Comparison of ENCODE assay signal across 9 mouse cellular contexts in genomic region chr5:114199116-114199777, GRCm38 (mm10). TPM values are rescaled to one million over a fixed set of nuclear protein-coding genes. Genes with fewer than 3 reads are reported as not detected.
DNase-seq lines count a peak whose midpoint lies in the region; ATAC-seq lines count a peak whose summit lies in the region.
"Had no signal": no experiment of that assay in that cellular context is flagged by ENCODE, and none has a peak within 500 bp of the region (broad histone marks: within the 10 kb centered on the region; RNA-seq: fewer than 3 reads in every experiment).

No protein-coding gene starts in this region.

- no peaks in the 10 kb centered on the region for H3K36me3 ChIP-seq in limb, embryonic 11.5 days (ENCODE audit: control insufficient read depth, insufficient read depth, low read length)
- H3K36me3 ChIP-seq: hindbrain, embryonic 15.5 days had no signal

- no peak overlapping the region for H3K27ac ChIP-seq in limb, embryonic 11.5 days (replicated peaks; ENCODE audit: low read depth, low read length)
- H3K27ac ChIP-seq: hindbrain, embryonic 15.5 days had no signal

- peaks cover 8% of the 10 kb centered on the region for H3K4me1 ChIP-seq in limb, embryonic 11.5 days (ENCODE audit: control insufficient read depth, insufficient read depth, low read length)

- no peaks in the 10 kb centered on the region for H3K27me3 ChIP-seq in limb, embryonic 11.5 days (ENCODE audit: control insufficient read depth, insufficient read depth, low read length)
- H3K27me3 ChIP-seq: hindbrain, embryonic 15.5 days had no signal

- H3K4me3 ChIP-seq in limb, embryonic 11.5 days (ENCODE audit: low read depth, low read length): no peak overlapping the region
- H3K4me3 ChIP-seq: hindbrain, embryonic 15.5 days had no signal

- intact Hi-C loops in heart, postnatal 25 days (cut with DNase I): loop anchor here (5.0 kb wide), 1 partner anchor 33 kb away; no protein-coding TSS in a partner anchor

- peak; percentile 23 to 39 for DNase-seq in kidney, adult 8-10 months
- DNase-seq in kidney, adult 11 months: no peak
- DNase-seq in heart, postnatal 25 days (ENCODE audit: low spot score): peak; percentile 37
- peak; percentile 61 for DNase-seq in limb, embryonic 11.5 days (ENCODE audit: low spot score)
- DNase-seq in retina, postnatal 1 day: peak; percentile 57
- DNase-seq in layer of hippocampus, adult 9-11 months: no peak
- no peak for DNase-seq in cerebellum, adult 9-10 months

- no peaks in the 10 kb centered on the region for H3K9me3 ChIP-seq in limb, embryonic 11.5 days (ENCODE audit: control insufficient read depth, low read length)
- H3K9me3 ChIP-seq: hindbrain, embryonic 15.5 days had no signal

- peak overlapping the region; percentile 26; the same call in 1 of the 2 replicates for H3K4me2 ChIP-seq in limb, embryonic 11.5 days (ENCODE audit: low read depth, severe bottlenecking)
- H3K4me2 ChIP-seq: hindbrain, embryonic 15.5 days had no signal

- H3K9ac ChIP-seq in limb, embryonic 11.5 days (ENCODE audit: low read length): no peak overlapping the region
- H3K9ac ChIP-seq: hindbrain, embryonic 15.5 days had no signal

- 9% methylated on average over 13 of the region's 13 CpGs for WGBS in limb, embryonic 11.5 days

- ATAC-seq in common myeloid progenitor, adult 5-6 weeks (replicated peaks; ENCODE audit: low read depth, poor library complexity, severe bottlenecking): peak; percentile 84
- no peak; the same call in 1 of the 2 replicates for ATAC-seq in limb, embryonic 11.5 days (ENCODE audit: insufficient number of reproducible peaks, low FRiP score, low TSS enrichment, low read depth)

RNA-seq across cellular contexts. Expression of gene Acacb, which starts 52.9 kb away (rescaled TPM):
- total RNA-seq in common myeloid progenitor, adult 5-6 weeks (2017): 0.49 and 0.87 TPM in 2 replicates
- total RNA-seq in heart, postnatal 25 days (2021): 100 to 1,000 TPM; 182 to 193 TPM
- 2.1 and 4.5 TPM in 2 replicates for polyA plus RNA-seq in limb, embryonic 11.5 days (2014; fragmentation: Nextera tagmentation; extraction: Ambion mirVana)

Comparison
In these comparisons a context has a peak if more than half of its experiments do, and no peak if none do; other contexts are left out.
1. DNase-seq: peak in kidney, adult 8-10 months (2 of 2), heart, postnatal 25 days (single experiment), limb, embryonic 11.5 days (single experiment) and retina, postnatal 1 day (single experiment); none in kidney, adult 11 months (single experiment), layer of hippocampus, adult 9-11 months (single experiment) and cerebellum, adult 9-10 months (single experiment).
2. RNA of gene Acacb, which starts 52.9 kb away (total RNA-seq): 182 to 193 TPM in heart, postnatal 25 days; 0.49 to 0.87 TPM in common myeloid progenitor, adult 5-6 weeks; every median in the first group is over 10 times any median in the second.